Mouse (Mus musculus): ENCODE measurements around the gene Map4. TPM values are rescaled to one million over a fixed set of nuclear protein-coding genes. Genes with fewer than 3 reads are reported as not detected.

Map4 gene
- total RNA-seq, 2 experiments from 2014 or later = 466 to 507 TPM

- peak; percentile 100 for DNase-seq
These were observed 200.4 kb downstream of the Map4 start for GRCm38 (mm10) chr9:110131525-110132197.

- no peak for DNase-seq
These were observed 200.9 kb downstream of the Map4 start for GRCm38 (mm10) chr9:110132201-110132605.

DNA sequence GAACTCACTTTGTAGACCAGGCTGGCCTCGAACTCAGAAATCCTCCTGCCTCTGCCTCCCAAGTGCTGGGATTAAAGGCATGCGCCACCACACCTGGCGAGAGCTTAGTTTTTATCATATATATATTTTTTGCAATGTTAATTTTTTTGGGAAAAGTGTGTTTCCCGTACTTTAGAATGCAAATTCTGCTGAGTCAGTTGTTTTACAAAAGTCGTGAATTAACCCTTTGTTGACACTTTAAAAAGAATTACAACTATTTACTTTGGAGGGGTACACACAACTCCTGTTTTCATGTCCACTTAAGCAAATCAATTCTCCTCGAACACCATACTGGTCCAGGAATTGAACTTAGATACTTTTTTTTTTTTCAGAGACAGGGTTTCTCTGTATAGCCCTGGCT lies 201.7 kb downstream of the Map4 start:
- DNase-seq = no peak

Small RNA genes within 50 kb of the gene (microRNA-seq; reads per million reads assigned to microRNA genes)
- 0 reads per million in 2 experiments for gene Mir7089

Other genes starting within 250 kb of the Map4 start
- not detected for gene Fbxw18, start 228.8 kb upstream of the Map4 start, total RNA-seq (2021)
- gene Fbxw26, start 185.4 kb upstream of the Map4 start, total RNA-seq (2021) = not detected
- gene Fbxw27, start 140.8 kb upstream of the Map4 start, total RNA-seq (2021) = not detected
- gene Spink8, start 119.2 kb upstream of the Map4 start, total RNA-seq (2021) = not detected
- 10 to 100 TPM; 23.5 to 23.7 TPM for gene Nme6, start 98.7 kb upstream of the Map4 start, total RNA-seq (2021)
- 1 to 10 TPM in 1 of 2 experiments, not detected in 1; 7.8 TPM for gene Camp, start 81.8 kb upstream of the Map4 start, total RNA-seq (2021)
- 1 to 10 TPM; 6.2 to 9.2 TPM for gene Cdc25a, start 55.9 kb upstream of the Map4 start, total RNA-seq (2021)
- gene Smarcc1, start 186.2 kb downstream of the Map4 start, total RNA-seq (2021) = 10 to 100 TPM; 34.5 to 41.9 TPM
- 10 to 100 TPM; 43.3 to 45.5 TPM for gene Dhx30, start 186.4 kb downstream of the Map4 start, total RNA-seq (2021)

Measured in gastrocnemius, postnatal 10 days (tissue).